Mouse (Mus musculus) cortical plate, adult 2 months (tissue): ENCODE measurements around the gene Hoxb4.

Experiments
- CTCF ChIP-seq: fragments of 200-500 bp; IDR thresholded peaks from 2 replicates; pipeline ENCODE4 v1.5.1; 2011; ENCODE audit warnings: mild to moderate bottlenecking, control low read depth, low read length; ENCODE audit not compliant: insufficient read depth; ENCODE audit errors: extremely low read depth
- POLR2A ChIP-seq: fragments of 200-500 bp; IDR thresholded peaks from 2 replicates; pipeline ENCODE4 v1.6.1; 2011; ENCODE audit warnings: mild to moderate bottlenecking, low read length, control low read depth; ENCODE audit not compliant: insufficient read depth; ENCODE audit errors: extremely low read depth

- TF ChIP-seq CTCF (no peak), POLR2A (no peak)
Observed at GRCm38 (mm10) chr11:96309288-96309687, 8.8 kb upstream of the Hoxb4 start.
